13 mouse cellular contexts compared by ENCODE assay signal in genomic region chr10:83644167-83644566, GRCm38 (mm10). TPM values are rescaled to one million over a fixed set of nuclear protein-coding genes. Genes with fewer than 3 reads are reported as not detected.
DNase-seq lines count a peak whose midpoint lies in the region; ATAC-seq and TF ChIP-seq lines count a peak whose summit lies in the region.
"Had no signal": no experiment of that assay in that cellular context is flagged by ENCODE, and none has a peak within 500 bp of the region (broad histone marks: within the 10 kb centered on the region; RNA-seq: fewer than 3 reads in every experiment).

No protein-coding gene starts in this region.

- H3K4me2 ChIP-seq in intestine, embryonic 15.5 days (replicated peaks): 0 out of 2 replicates have a peak overlapping the region, but pooled peaks have one; percentile 3
- H3K4me2 ChIP-seq in intestine, postnatal 0 days (replicated peaks; ENCODE audit: low read depth): no peak overlapping the region
- H3K4me2 ChIP-seq in stomach, postnatal 0 days (replicated peaks; ENCODE audit: low read depth): no peak overlapping the region
- H3K4me2 ChIP-seq: limb, embryonic 12.5 days had no signal

- 43% methylated on average over 8 of the region's 8 CpGs for WGBS in cerebellum, adult 2 months
- 65% methylated on average over 8 of the region's 8 CpGs for WGBS in intestine, embryonic 15.5 days
- WGBS in intestine, postnatal 0 days: 72% methylated on average over 8 of the region's 8 CpGs
- 56% methylated on average over 8 of the region's 8 CpGs for WGBS in stomach, postnatal 0 days

- no peak for ATAC-seq in intestine, embryonic 15.5 days
- ATAC-seq in intestine, postnatal 0 days: no peak
- no peak for ATAC-seq in stomach, postnatal 0 days (ENCODE audit: low FRiP score, low TSS enrichment)
- ATAC-seq: activated CD4-positive, CD25-positive, alpha-beta regulatory T cell, adult 4 months had no signal

- no peak for TF ChIP-seq POLR2A in cerebellum, adult 2 months (IDR thresholded peaks at IDR 0.05; ENCODE audit: borderline replicate concordance, insufficient read depth, low read length)

- H3K27ac ChIP-seq in cerebellum, adult 2 months (ENCODE audit: insufficient read depth, low read length): peak overlapping the region; percentile 96
- no peak overlapping the region; the same call in 1 of the 2 replicates for H3K27ac ChIP-seq in intestine, embryonic 15.5 days
- H3K27ac ChIP-seq in intestine, postnatal 0 days (ENCODE audit: low read depth, low read length): no peak overlapping the region
- peak overlapping the region; percentile 61 for H3K27ac ChIP-seq in stomach, postnatal 0 days (replicated peaks)

- no peaks in the 10 kb centered on the region for H3K27me3 ChIP-seq in cerebellum, adult 2 months (ENCODE audit: control insufficient read depth, insufficient read depth, low read length)
- H3K27me3 ChIP-seq in intestine, embryonic 15.5 days (replicated peaks): no peaks in the 10 kb centered on the region
- no peaks in the 10 kb centered on the region for H3K27me3 ChIP-seq in intestine, postnatal 0 days (replicated peaks; ENCODE audit: control insufficient read depth, insufficient read depth, low read length)
- no peaks in the 10 kb centered on the region for H3K27me3 ChIP-seq in stomach, postnatal 0 days (ENCODE audit: control insufficient read depth, insufficient read depth, low read length)
- H3K27me3 ChIP-seq: limb, embryonic 12.5 days had no signal

- H3K4me1 ChIP-seq in cerebellum, adult 2 months (ENCODE audit: control insufficient read depth, insufficient read depth, low read length): peaks cover 55% of the 10 kb centered on the region
- H3K4me1 ChIP-seq in intestine, embryonic 15.5 days (replicated peaks): peaks cover 17% of the 10 kb centered on the region
- H3K4me1 ChIP-seq in intestine, postnatal 0 days (replicated peaks; ENCODE audit: control insufficient read depth, insufficient read depth, low read length): peaks cover 13% of the 10 kb centered on the region; the same call in 1 of the 2 replicates
- 0 out of 2 replicates have a peak, but pooled peaks cover 2% of the 10 kb centered on the region for H3K4me1 ChIP-seq in stomach, postnatal 0 days (replicated peaks; ENCODE audit: control insufficient read depth, insufficient read depth)

- no peak for DNase-seq in cerebellum, adult 2 months
- DNase-seq in cerebellum, adult 11 months: no peak
- peak; percentile 20 for DNase-seq in thymus, postnatal 4 days
- DNase-seq in thymus, postnatal 36 days: no peak
- peak; percentile 53 for DNase-seq in stomach, postnatal 0 days (ENCODE audit: low spot score)
- DNase-seq in gastrocnemius, postnatal 4 days (ENCODE audit: low spot score in 2 of 2): no peak
- DNase-seq: right cerebral cortex, postnatal 25 days; thymus, adult 18-20 months had no signal

- no peak for TF ChIP-seq EP300 in stomach, postnatal 0 days (optimal IDR thresholded peaks at IDR 0.05)

- H3K9me3 ChIP-seq in intestine, embryonic 15.5 days: no peaks in the 10 kb centered on the region
- H3K9me3 ChIP-seq in intestine, postnatal 0 days (ENCODE audit: control insufficient read depth): no peaks in the 10 kb centered on the region
- H3K9me3 ChIP-seq in stomach, postnatal 0 days (ENCODE audit: control insufficient read depth, low read length): no peaks in the 10 kb centered on the region
- H3K9me3 ChIP-seq: limb, embryonic 12.5 days had no signal

- peak overlapping the region; percentile 56 for H3K4me3 ChIP-seq in cerebellum, adult 2 months (replicated peaks; ENCODE audit: insufficient read depth, low read depth, low read length)
- no peak overlapping the region for H3K4me3 ChIP-seq in intestine, embryonic 15.5 days (replicated peaks)
- no peak overlapping the region for H3K4me3 ChIP-seq in intestine, postnatal 0 days (ENCODE audit: low read depth, low read length)
- H3K4me3 ChIP-seq in stomach, postnatal 0 days (ENCODE audit: low read depth, low read length): no peak overlapping the region
- H3K4me3 ChIP-seq: limb, embryonic 12.5 days; myocyte had no signal

- no peak overlapping the region for H3K9ac ChIP-seq in intestine, embryonic 15.5 days
- H3K9ac ChIP-seq in intestine, postnatal 0 days (ENCODE audit: low read depth, low read length): no peak overlapping the region
- 0 out of 2 replicates have a peak overlapping the region, but pooled peaks have one; percentile 23 for H3K9ac ChIP-seq in stomach, postnatal 0 days (ENCODE audit: low read length)
- H3K9ac ChIP-seq: limb, embryonic 12.5 days had no signal

- no peaks in the 10 kb centered on the region; the same call in 1 of the 2 replicates for H3K36me3 ChIP-seq in intestine, embryonic 15.5 days
- H3K36me3 ChIP-seq in intestine, postnatal 0 days (ENCODE audit: control insufficient read depth, insufficient read depth): peaks cover 9% of the 10 kb centered on the region; the same call in 1 of the 2 replicates
- H3K36me3 ChIP-seq in stomach, postnatal 0 days (ENCODE audit: control insufficient read depth, insufficient read depth, low read length): no peaks in the 10 kb centered on the region

- TF ChIP-seq CTCF in cerebellum, adult 2 months (IDR thresholded peaks at IDR 0.05; ENCODE audit: borderline replicate concordance, insufficient read depth, low read depth, low read length): no peak
- TF ChIP-seq CTCF in intestine, postnatal 0 days (IDR thresholded peaks at IDR 0.05; ENCODE audit: low read depth): no peak
- TF ChIP-seq CTCF in stomach, postnatal 0 days (IDR thresholded peaks at IDR 0.05; ENCODE audit: low read depth): no peak

RNA-seq across cellular contexts. Expression of gene Appl2, which starts 4.4 kb away (rescaled TPM):
- 307 and 318 TPM in 2 replicates for polyA plus RNA-seq in cerebellum, adult 2 months (2012; rRNA removed)
- 46.0 and 49.1 TPM in 2 replicates for polyA plus RNA-seq in intestine, embryonic 15.5 days (2015; fragmentation: Nextera tagmentation; extraction: Ambion mirVana)
- 27.5 and 28.3 TPM in 2 replicates for polyA plus RNA-seq in intestine, postnatal 0 days (2015; fragmentation: Nextera tagmentation; extraction: Ambion mirVana)
- polyA plus RNA-seq in stomach, postnatal 0 days (2015; fragmentation: Nextera tagmentation; extraction: Ambion mirVana): 34.3 and 35.8 TPM in 2 replicates
- total RNA-seq in gastrocnemius, postnatal 4 days (2021): 10 to 100 TPM; 32.8 to 45.6 TPM

Comparison
In these comparisons a context has a peak if more than half of its experiments do, and no peak if none do; other contexts are left out.
1. DNase-seq: peak in thymus, postnatal 4 days (single experiment) and stomach, postnatal 0 days (single experiment); none in cerebellum, adult 2 months (0 of 2), cerebellum, adult 11 months (single experiment), thymus, postnatal 36 days (0 of 2) and gastrocnemius, postnatal 4 days (0 of 2).
2. H3K27ac ChIP-seq: peak in cerebellum, adult 2 months (single experiment) and stomach, postnatal 0 days (single experiment); none in intestine, embryonic 15.5 days (single experiment) and intestine, postnatal 0 days (single experiment).